Mouse (Mus musculus): ENCODE measurements at regions not wholly inside any gene's neighbourhood (a gene's known extent, or its start where the extent isn't known, plus 50 kb on each side); places are given as distances from the start of the nearest gene placed in this dataset.

GRCm38 (mm10) chr1:73381578-73381977 lies 365.9 kb upstream of the Tnp1 start:
- H3K27me3 ChIP-seq (ENCODE audit: insufficient read depth, low read length) = 0 out of 2 replicates have a peak, but pooled peaks cover 7% of the 10 kb centered on the region
- no peak overlapping the region for H3K4me3 ChIP-seq (ENCODE audit: low read depth, low read length)
- no peak for TF ChIP-seq TAL1 (conservative IDR thresholded peaks at IDR 0.05; ENCODE audit: low read depth, low read length)
- TF ChIP-seq CTCF (IDR thresholded peaks at IDR 0.05; ENCODE audit: low read depth, low read length) = no peak
- TF ChIP-seq POLR2AphosphoS5 (IDR thresholded peaks at IDR 0.05; ENCODE audit: insufficient replicate concordance, low read depth, low read length) = no peak
- TF ChIP-seq GATA1 (IDR thresholded peaks at IDR 0.05; ENCODE audit: borderline replicate concordance, low read length) = no peak
- no peak for TF ChIP-seq GATA2 (IDR thresholded peaks at IDR 0.05; ENCODE audit: borderline replicate concordance, low read depth, low read length)
- no peaks in the 10 kb centered on the region for H3K36me3 ChIP-seq (replicated peaks)
- no peaks in the 10 kb centered on the region for H3K9me3 ChIP-seq (replicated peaks)
- H3K4me1 ChIP-seq (ENCODE audit: insufficient read depth, low read depth, low read length) = no peaks in the 10 kb centered on the region
- ATAC-seq (ENCODE audit: extremely low read depth, insufficient number of reproducible peaks, low FRiP score, poor library complexity, severe bottlenecking) (no peak), DNase-seq (ENCODE audit: low spot score) (no peak)

DNA sequence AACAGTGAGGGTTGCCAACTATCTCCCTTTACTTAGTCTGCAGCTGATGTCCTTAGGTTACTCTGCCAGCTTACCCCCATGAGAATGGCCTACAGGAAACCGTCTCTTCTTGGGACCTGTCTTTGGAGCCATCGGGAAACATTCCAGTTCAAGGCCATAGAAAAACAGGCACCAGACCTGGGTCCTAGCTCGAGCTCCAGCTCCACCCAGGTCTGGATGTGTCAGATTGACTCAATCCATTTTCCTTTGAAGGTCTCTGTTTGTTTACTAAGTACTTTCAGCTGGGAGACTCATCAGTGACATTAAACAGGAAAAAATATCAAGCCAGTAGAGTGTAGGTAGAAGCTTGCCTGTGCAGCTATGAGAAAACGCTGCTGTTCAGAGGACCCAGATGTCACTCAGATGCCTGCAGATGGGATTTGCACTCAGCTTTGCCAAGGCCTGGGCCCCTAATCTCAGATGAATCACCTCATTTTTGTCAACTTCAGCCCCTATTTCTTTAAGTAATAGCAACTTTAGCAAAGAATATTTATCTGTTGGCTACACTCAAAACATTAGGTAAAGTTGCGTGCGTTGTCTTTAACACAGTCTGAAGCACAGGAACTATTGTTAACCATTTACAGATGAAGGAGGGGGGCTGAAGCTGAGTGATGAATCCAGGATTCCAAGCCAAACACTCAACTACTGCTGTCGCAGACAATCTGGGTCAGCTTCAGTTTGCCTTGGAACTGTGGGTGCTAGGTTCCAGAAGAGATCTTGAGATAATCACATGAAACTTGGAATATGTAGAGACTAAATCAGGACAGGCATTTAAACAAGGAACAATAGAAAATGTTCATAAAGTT lies 359.0 kb upstream of the Tnp1 start:
- no peak for DNase-seq (ENCODE audit: low spot score)
- Histone ChIP-seq H3K36me3 (replicated peaks) (no peaks in the 10 kb centered on the region), H3K9me3 (replicated peaks) (no peaks in the 10 kb centered on the region), H3K4me3 (ENCODE audit: low read depth, low read length) (no peak overlapping the region), H3K4me1 (ENCODE audit: insufficient read depth, low read depth, low read length) (no peaks in the 10 kb centered on the region), H3K27me3 (ENCODE audit: insufficient read depth, low read length) (no peaks in the 10 kb centered on the region)
- ATAC-seq (ENCODE audit: extremely low read depth, insufficient number of reproducible peaks, low FRiP score, poor library complexity, severe bottlenecking) = no peak
- TF ChIP-seq GATA1 (IDR thresholded peaks at IDR 0.05; ENCODE audit: borderline replicate concordance, low read length) (no peak), POLR2AphosphoS5 (IDR thresholded peaks at IDR 0.05; ENCODE audit: insufficient replicate concordance, low read depth, low read length) (no peak), CTCF (IDR thresholded peaks at IDR 0.05; ENCODE audit: low read depth, low read length) (no peak), TAL1 (conservative IDR thresholded peaks at IDR 0.05; ENCODE audit: low read depth, low read length) (no peak), GATA2 (IDR thresholded peaks at IDR 0.05; ENCODE audit: borderline replicate concordance, low read depth, low read length) (no peak)

- DNase-seq (ENCODE audit: low spot score) (no peak), ATAC-seq (ENCODE audit: extremely low read depth, insufficient number of reproducible peaks, low FRiP score, poor library complexity, severe bottlenecking) (no peak)
- no peak overlapping the region for H3K4me3 ChIP-seq (ENCODE audit: low read depth, low read length)
- H3K27me3 ChIP-seq (ENCODE audit: insufficient read depth, low read length) = peaks cover 8% of the 10 kb centered on the region
- TF ChIP-seq POLR2AphosphoS5 (IDR thresholded peaks at IDR 0.05; ENCODE audit: insufficient replicate concordance, low read depth, low read length) (no peak), GATA2 (IDR thresholded peaks at IDR 0.05; ENCODE audit: borderline replicate concordance, low read depth, low read length) (no peak), GATA1 (IDR thresholded peaks at IDR 0.05; ENCODE audit: borderline replicate concordance, low read length) (no peak), TAL1 (conservative IDR thresholded peaks at IDR 0.05; ENCODE audit: low read depth, low read length) (no peak), CTCF (IDR thresholded peaks at IDR 0.05; ENCODE audit: low read depth, low read length) (no peak)
- no peaks in the 10 kb centered on the region for H3K9me3 ChIP-seq (replicated peaks)
- no peaks in the 10 kb centered on the region for H3K4me1 ChIP-seq (ENCODE audit: insufficient read depth, low read depth, low read length)
- H3K36me3 ChIP-seq (replicated peaks) = no peaks in the 10 kb centered on the region
Measured at GRCm38 (mm10) chr1:73368222-73368621, 352.5 kb upstream of the Tnp1 start.

- TF ChIP-seq TAL1 (conservative IDR thresholded peaks at IDR 0.05; ENCODE audit: low read depth, low read length) (no peak), GATA2 (IDR thresholded peaks at IDR 0.05; ENCODE audit: borderline replicate concordance, low read depth, low read length) (no peak), CTCF (IDR thresholded peaks at IDR 0.05; ENCODE audit: low read depth, low read length) (no peak)
- ATAC-seq (ENCODE audit: extremely low read depth, insufficient number of reproducible peaks, low FRiP score, poor library complexity, severe bottlenecking) = no peak
- Histone ChIP-seq H3K4me3 (ENCODE audit: low read depth, low read length) (no peak overlapping the region), H3K27me3 (ENCODE audit: insufficient read depth, low read length) (peaks cover 12% of the 10 kb centered on the region), H3K9me3 (replicated peaks) (no peaks in the 10 kb centered on the region), H3K4me1 (ENCODE audit: insufficient read depth, low read depth, low read length) (no peaks in the 10 kb centered on the region), H3K36me3 (replicated peaks) (no peaks in the 10 kb centered on the region)
- DNase-seq (ENCODE audit: low spot score) = no peak
Measured at GRCm38 (mm10) chr1:73365842-73366241, 350.1 kb upstream of the Tnp1 start.

DNA sequence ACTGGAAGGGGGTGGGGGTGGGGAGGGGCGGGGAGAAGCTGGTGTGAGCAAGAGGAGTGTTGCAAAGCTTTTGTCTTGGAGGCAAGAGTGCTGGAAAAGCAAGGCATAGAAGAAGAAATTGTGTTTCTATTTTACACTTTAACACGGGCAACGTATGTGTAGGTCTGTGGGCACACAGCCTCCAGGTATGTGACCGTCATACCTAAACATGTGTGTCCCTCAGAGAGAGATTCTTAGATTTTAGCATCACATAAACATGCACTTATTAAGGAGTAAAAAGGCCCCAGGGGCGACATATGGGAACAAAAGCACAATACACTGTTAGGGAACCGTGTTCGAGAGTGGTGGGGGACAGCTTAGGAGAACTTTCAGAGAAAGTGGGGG lies 348.6 kb upstream of the Tnp1 start:
- TF ChIP-seq POLR2AphosphoS5 (IDR thresholded peaks at IDR 0.05; ENCODE audit: insufficient replicate concordance, low read depth, low read length) = no peak
- TF ChIP-seq CTCF (IDR thresholded peaks at IDR 0.05; ENCODE audit: low read depth, low read length) = no peak
- no peak for TF ChIP-seq TAL1 (conservative IDR thresholded peaks at IDR 0.05; ENCODE audit: low read depth, low read length)
- no peak for TF ChIP-seq GATA1 (IDR thresholded peaks at IDR 0.05; ENCODE audit: borderline replicate concordance, low read length)
- TF ChIP-seq GATA2 (IDR thresholded peaks at IDR 0.05; ENCODE audit: borderline replicate concordance, low read depth, low read length) = no peak
- H3K9me3 ChIP-seq (replicated peaks) = no peaks in the 10 kb centered on the region
- H3K4me3 ChIP-seq (ENCODE audit: low read depth, low read length) = no peak overlapping the region
- no peaks in the 10 kb centered on the region for H3K36me3 ChIP-seq (replicated peaks)
- peaks cover 12% of the 10 kb centered on the region for H3K27me3 ChIP-seq (ENCODE audit: insufficient read depth, low read length)
- DNase-seq (ENCODE audit: low spot score) = no peak
- no peak for ATAC-seq (ENCODE audit: extremely low read depth, insufficient number of reproducible peaks, low FRiP score, poor library complexity, severe bottlenecking)
- H3K4me1 ChIP-seq (ENCODE audit: insufficient read depth, low read depth, low read length) = no peaks in the 10 kb centered on the region

DNA sequence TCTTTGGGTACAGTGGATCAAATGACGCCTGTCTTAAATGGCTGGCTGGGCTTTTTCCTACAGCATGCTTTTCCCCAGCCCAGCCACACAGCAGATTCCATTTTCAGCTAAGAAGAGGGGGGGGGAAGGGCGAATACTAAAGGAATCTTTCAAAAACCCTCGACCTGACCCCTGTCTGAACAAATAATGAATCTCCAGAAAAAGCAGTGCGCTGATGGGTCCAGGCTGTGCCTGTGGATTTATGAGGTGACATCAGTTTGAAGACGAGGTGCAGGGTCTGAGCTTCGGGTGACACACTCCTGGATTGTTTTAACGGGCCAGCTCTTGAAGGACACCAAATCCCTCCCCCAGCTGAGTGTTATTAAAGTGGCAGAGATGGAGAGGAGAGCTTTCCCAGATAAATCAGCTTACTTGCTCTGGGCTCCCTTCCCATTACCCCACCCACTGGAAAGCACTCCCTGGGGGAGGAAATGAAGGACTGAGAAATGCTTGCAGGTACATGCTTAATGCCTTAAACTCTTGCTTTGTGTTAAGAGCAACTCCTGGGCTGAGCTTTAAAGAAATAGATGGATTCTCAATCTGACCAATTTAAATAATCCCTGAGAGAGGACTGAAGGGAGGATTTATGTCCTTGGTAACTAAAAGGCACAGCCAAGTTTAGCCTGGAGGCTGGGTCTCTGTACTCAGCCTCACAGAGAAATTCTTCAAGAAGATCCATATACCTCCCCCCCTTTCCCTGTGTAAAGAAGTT lies 348.0 kb upstream of the Tnp1 start:
- no peak overlapping the region for H3K4me3 ChIP-seq (ENCODE audit: low read depth, low read length)
- ATAC-seq (ENCODE audit: extremely low read depth, insufficient number of reproducible peaks, low FRiP score, poor library complexity, severe bottlenecking) = no peak
- TF ChIP-seq POLR2AphosphoS5 (IDR thresholded peaks at IDR 0.05; ENCODE audit: insufficient replicate concordance, low read depth, low read length) (no peak), GATA2 (IDR thresholded peaks at IDR 0.05; ENCODE audit: borderline replicate concordance, low read depth, low read length) (no peak), GATA1 (IDR thresholded peaks at IDR 0.05; ENCODE audit: borderline replicate concordance, low read length) (no peak), CTCF (IDR thresholded peaks at IDR 0.05; ENCODE audit: low read depth, low read length) (no peak), TAL1 (conservative IDR thresholded peaks at IDR 0.05; ENCODE audit: low read depth, low read length) (no peak)
- no peaks in the 10 kb centered on the region for H3K9me3 ChIP-seq (replicated peaks)
- DNase-seq (ENCODE audit: low spot score) = no peak
- peaks cover 12% of the 10 kb centered on the region for H3K27me3 ChIP-seq (ENCODE audit: insufficient read depth, low read length)
- no peaks in the 10 kb centered on the region for H3K36me3 ChIP-seq (replicated peaks)
- no peaks in the 10 kb centered on the region for H3K4me1 ChIP-seq (ENCODE audit: insufficient read depth, low read depth, low read length)
